Mouse (Mus musculus) hindbrain, postnatal 0 days (tissue): ENCODE data around the gene Mdm4. TPM values are rescaled to one million over a fixed set of nuclear protein-coding genes. Genes with fewer than 3 reads are reported as not detected.
"Not testable (repeated sequence)": the region's sequence is repeated elsewhere in the genome, so short reads cannot be mapped to it uniquely, and the experiment has no call there.

Source experiments
- ATAC-seq: fragments of 200-750 bp; cut with Nextera tagmentation; 2 replicates; pipeline ENCODE4 v1.8.0; 2017; ENCODE audit warnings: mild to moderate bottlenecking, moderate TSS enrichment, moderate library complexity
- DNase-seq: peaks from one replicate; pipeline ENCODE4 v3.0.0-alpha.2; 2015; ENCODE audit warnings: low spot score
- H3K27ac ChIP-seq: fragments of 300-500 bp; sonication (generic); 2 replicates; pipeline ENCODE4 v1.5.1; 2014; ENCODE audit warnings: mild to moderate bottlenecking
- H3K27me3 ChIP-seq: fragments of 300-500 bp; sonication (generic); 2 replicates; pipeline ENCODE4 v1.6.1; 2014; ENCODE audit warnings: low read length, mixed read lengths; ENCODE audit not compliant: insufficient read depth
- H3K36me3 ChIP-seq: fragments of 300-500 bp; sonication (generic); 2 replicates; pipeline ENCODE4 v1.6.1; 2014; ENCODE audit warnings: low read length, mixed read lengths; ENCODE audit not compliant: insufficient read depth
- H3K4me1 ChIP-seq: fragments of 300-500 bp; sonication (generic); 2 replicates; pipeline ENCODE4 v1.6.1; 2014; ENCODE audit warnings: antibody characterized with exemption, low read length, mixed read lengths; ENCODE audit not compliant: insufficient read depth
- H3K4me2 ChIP-seq: fragments of 300-500 bp; sonication (generic); 2 replicates; pipeline ENCODE4 v1.6.1; 2014; ENCODE audit warnings: low read depth, mild to moderate bottlenecking, low read length, moderate library complexity, mixed read lengths
- H3K4me3 ChIP-seq: fragments of 300-500 bp; sonication (generic); 2 replicates; pipeline ENCODE4 v1.5.1; 2014; ENCODE audit warnings: low read length
- H3K9ac ChIP-seq: fragments of 300-500 bp; sonication (generic); replicated peaks from 2 replicates; pipeline ENCODE4 v1.6.1; 2014; ENCODE audit warnings: mild to moderate bottlenecking, low read length, moderate library complexity, mixed read lengths
- H3K9me3 ChIP-seq: fragments of 300-500 bp; sonication (generic); 2 replicates; pipeline ENCODE4 v1.6.1; 2016; ENCODE audit warnings: low read length, mixed read lengths
- CTCF ChIP-seq: IDR thresholded peaks from 2 replicates; pipeline ENCODE4 v1.5.1; 2016; ENCODE audit warnings: antibody characterized with exemption, control low read depth, low read depth
- WGBS: fragments of 180-500 bp; shearing (Covaris S2); extraction: QIAGEN DNeasy Blood & Tissue Kit; methylation state at CpG from one replicate; pipeline ENCODE4 v1.1.7; 2014; 5-methylcytosine and 5-hydroxymethylcytosine counted together
- polyA plus RNA-seq: library from polyadenylated mRNA; unstranded; fragments of >200 nt; fragmentation: Nextera tagmentation; extraction: Ambion mirVana; gene quantifications from 2 replicates; pipeline ENCODE4 v1.2.1, GENCODE M21; 2015
- total RNA-seq: library from RNA; depleted of rRNA; stranded (reverse); fragments of >200 nt; gene quantifications from 2 replicates; pipeline ENCODE4 v1.2.3, GENCODE M21; 2014

Mdm4 gene
- total and polyA plus RNA-seq, 2 experiments from 2014 or later = 29.1 to 61.3 TPM

GRCm38 (mm10) chr1:133045011-133045860 lies 14.9 kb upstream of the Mdm4 start, which contains the start of gene Pik3c2b:
Gene Pik3c2b (plus strand): TSS chr1:133045667.
- WGBS = 5% methylated on average over 15 of the region's 15 CpGs
- no peak for TF ChIP-seq CTCF
- no peaks in the 10 kb centered on the region for H3K9me3 ChIP-seq
- DNase-seq (no peak), ATAC-seq (no peak)
- peak within 1 kb of the TSS; percentile 95 for H3K27ac ChIP-seq
- H3K36me3 ChIP-seq = no peaks in the 10 kb centered on the region
- peaks cover 8% of the 10 kb centered on the region for H3K4me1 ChIP-seq
- peak within 1 kb of the TSS; percentile 97 for H3K9ac ChIP-seq
- peak within 1 kb of the TSS; percentile 80 for H3K4me2 ChIP-seq
- no peaks in the 10 kb centered on the region for H3K27me3 ChIP-seq
- H3K4me3 ChIP-seq = peak within 1 kb of the TSS; percentile 90

- ATAC-seq = peak; percentile 85
- H3K27me3 ChIP-seq = no peaks in the 10 kb centered on the region
- no peaks in the 10 kb centered on the region for H3K9me3 ChIP-seq
- DNase-seq = peak; percentile 92
- no peak overlapping the region for H3K27ac ChIP-seq
- H3K36me3 ChIP-seq = no peaks in the 10 kb centered on the region
- peak; percentile 92 for TF ChIP-seq CTCF
- H3K9ac ChIP-seq = no peak overlapping the region
- H3K4me1 ChIP-seq = no peaks in the 10 kb centered on the region
- no peak overlapping the region for H3K4me3 ChIP-seq
- WGBS = 8% methylated on average over 4 of the region's 4 CpGs
- H3K4me2 ChIP-seq = no peak overlapping the region
These were observed 9.2 kb upstream of the Mdm4 start for GRCm38 (mm10) chr1:133039505-133039949.

- H3K9me3 ChIP-seq, H3K27me3 ChIP-seq, H3K4me3 ChIP-seq, H3K9ac ChIP-seq, H3K36me3 ChIP-seq, H3K27ac ChIP-seq, H3K4me2 ChIP-seq, ATAC-seq, DNase-seq, H3K4me1 ChIP-seq: not testable (repeated sequence)
- 69% methylated on average over 7 of the region's 7 CpGs for WGBS
These were observed 4.3 kb upstream of the Mdm4 start for GRCm38 (mm10) chr1:133034682-133035081.

- 1% methylated on average over 11 of the region's 11 CpGs for WGBS
- peak overlapping the region; percentile 61 for H3K4me2 ChIP-seq
- H3K4me3 ChIP-seq = peak overlapping the region; percentile 48
- peak; percentile 76 for ATAC-seq
- H3K27ac ChIP-seq = no peak overlapping the region
- H3K4me1 ChIP-seq = no peaks in the 10 kb centered on the region
- H3K9me3 ChIP-seq = no peaks in the 10 kb centered on the region
- H3K9ac ChIP-seq = no peak overlapping the region
- H3K27me3 ChIP-seq = no peaks in the 10 kb centered on the region
- TF ChIP-seq CTCF = no peak
- H3K36me3 ChIP-seq = no peaks in the 10 kb centered on the region
- DNase-seq = peak; percentile 71
These were observed 3.7 kb upstream of the Mdm4 start for GRCm38 (mm10) chr1:133034091-133034460.

DNA sequence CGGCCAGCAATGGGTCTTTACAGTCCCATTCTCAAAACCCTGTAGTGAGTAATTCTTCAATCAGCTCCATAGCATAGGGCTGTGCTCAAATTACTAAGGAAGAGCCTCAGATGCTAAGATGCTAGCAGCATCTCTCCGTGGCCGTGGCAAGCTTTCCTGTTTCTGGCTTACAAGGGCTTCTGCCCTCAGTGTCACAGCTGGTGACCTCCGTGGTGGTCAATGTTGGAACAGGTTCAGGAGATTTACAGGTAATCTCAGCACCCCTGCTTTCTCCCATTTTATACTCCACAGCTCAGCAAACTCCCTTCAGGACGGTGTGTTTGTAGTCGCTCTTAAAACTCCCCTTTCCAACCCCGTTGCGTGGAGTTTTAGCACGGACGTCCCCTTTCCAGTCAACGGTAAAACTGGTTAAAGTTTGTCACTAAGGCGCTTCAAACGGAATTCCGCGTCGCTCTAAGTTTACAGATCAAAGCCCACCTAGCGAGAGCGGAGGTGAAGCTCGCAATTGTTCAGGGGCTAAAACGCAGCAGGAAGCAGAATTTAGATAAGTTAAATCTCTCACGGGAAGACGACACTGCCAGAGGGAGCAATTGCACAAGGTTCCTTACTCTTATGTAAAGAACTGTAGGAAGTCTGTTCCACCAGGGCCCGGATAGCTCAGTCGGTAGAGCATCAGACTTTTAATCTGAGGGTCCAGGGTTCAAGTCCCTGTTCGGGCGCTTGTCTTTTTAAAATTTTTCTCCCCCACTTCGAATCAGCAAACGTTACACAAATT lies 3.1 kb upstream of the Mdm4 start:
- Histone ChIP-seq H3K4me1 (no peaks in the 10 kb centered on the region), H3K27me3 (no peaks in the 10 kb centered on the region), H3K27ac (peak overlapping the region; percentile 58), H3K36me3 (no peaks in the 10 kb centered on the region), H3K9me3 (no peaks in the 10 kb centered on the region), H3K9ac (peak overlapping the region; percentile 39; the same call in 1 of the 2 replicates), H3K4me3 (peak overlapping the region; percentile 48), H3K4me2 (peak overlapping the region; percentile 61)
- 1% methylated on average over 28 of the region's 28 CpGs for WGBS
- peak; percentile 87 for DNase-seq
- TF ChIP-seq CTCF = no peak
- peak; percentile 74 for ATAC-seq

GRCm38 (mm10) chr1:133032981-133033315 lies 2.6 kb upstream of the Mdm4 start:
- Histone ChIP-seq H3K4me2 (peak overlapping the region; percentile 61), H3K4me1 (no peaks in the 10 kb centered on the region), H3K4me3 (peak overlapping the region; percentile 48), H3K9me3 (no peaks in the 10 kb centered on the region), H3K27me3 (no peaks in the 10 kb centered on the region), H3K27ac (peak overlapping the region; percentile 58), H3K36me3 (no peaks in the 10 kb centered on the region), H3K9ac (peak overlapping the region; percentile 39; the same call in 1 of the 2 replicates)
- TF ChIP-seq CTCF = no peak
- WGBS = 12% methylated on average over 5 of the region's 5 CpGs
- no peak for ATAC-seq
- no peak for DNase-seq
